Mouse (Mus musculus) G1E (cell line): ENCODE results near the gene Olfr313. TPM values are rescaled to one million over a fixed set of nuclear protein-coding genes. Genes with fewer than 3 reads are reported as not detected.
"Not testable (repeated sequence)": the region's sequence is repeated elsewhere in the genome, so short reads cannot be mapped to it uniquely, and the experiment has no call there.

Experiments used
- ATAC-seq: 2 replicates; pipeline ENCODE4 v1.8.0; 2016; ENCODE audit warnings: mild to moderate bottlenecking; ENCODE audit not compliant: insufficient number of reproducible peaks, poor library complexity, low FRiP score, severe bottlenecking; ENCODE audit errors: extremely low read depth
- DNase-seq: peaks from one replicate; pipeline ENCODE4 v3.0.0; 2012; ENCODE audit warnings: low spot score
- H3K27me3 ChIP-seq: 2 replicates; pipeline ENCODE4 v1.6.1; 2012; ENCODE audit warnings: mild to moderate bottlenecking, low read length, inconsistent platforms; ENCODE audit not compliant: insufficient read depth
- H3K36me3 ChIP-seq: replicated peaks from 2 replicates; pipeline ENCODE3; 2012; ENCODE audit warnings: mild to moderate bottlenecking, inconsistent platforms
- H3K4me1 ChIP-seq: 2 replicates; pipeline ENCODE4 v1.6.1; 2012; ENCODE audit warnings: low read depth, low read length, inconsistent platforms, mixed read lengths; ENCODE audit not compliant: insufficient read depth
- H3K4me3 ChIP-seq: 2 replicates; pipeline ENCODE4 v1.5.1; 2012; ENCODE audit warnings: low read depth, mild to moderate bottlenecking, inconsistent platforms, low read length, moderate library complexity, mixed read lengths
- H3K9me3 ChIP-seq: replicated peaks from 2 replicates; pipeline ENCODE4 v1.6.1; 2012; ENCODE audit warnings: inconsistent platforms
- CTCF ChIP-seq: IDR thresholded peaks from 2 replicates; pipeline ENCODE4 v1.5.1; 2012; ENCODE audit warnings: low read depth, low read length, inconsistent platforms, mixed read lengths
- GATA1 ChIP-seq: IDR thresholded peaks from 2 replicates; pipeline ENCODE4 v1.6.1; 2012; ENCODE audit warnings: borderline replicate concordance, low read length, inconsistent platforms, mixed read lengths
- GATA2 ChIP-seq: IDR thresholded peaks from 2 replicates; pipeline ENCODE4 v1.6.1; 2012; ENCODE audit warnings: low read depth, low read length, inconsistent platforms, borderline replicate concordance
- POLR2AphosphoS5 ChIP-seq: IDR thresholded peaks from 2 replicates; pipeline ENCODE4 v1.6.1; 2012; ENCODE audit warnings: low read depth, low read length, inconsistent platforms; ENCODE audit not compliant: insufficient replicate concordance
- TAL1 ChIP-seq: conservative IDR thresholded peaks from 2 replicates; pipeline ENCODE4 v1.6.1; 2012; ENCODE audit warnings: low read depth, low read length, inconsistent platforms, mixed read lengths
- polyA plus RNA-seq: library from polyadenylated mRNA; stranded (reverse); fragments of >175 nt; gene quantifications from 2 replicates; pipeline ENCODE4 v1.2.3, GENCODE M21; 2012
- total RNA-seq, 2 experiments: library from RNA; stranded (forward) in 1 of 2; stranded (reverse) in 1 of 2; fragments of 200-1000 nt in 1 of 2; fragments of >200 nt in 1 of 2; fragmentation: Nextera tagmentation in 1 of 2; gene quantifications; 2 replicates each; pipeline ENCODE4 v1.2.3; 2014 to 2017

The Olfr313 gene
- total RNA-seq (2014; fragmentation: Nextera tagmentation): not detected in 2 replicates
- 0.11 TPM in 1 of 2 replicates, not detected in the other for total RNA-seq (2017)
- polyA plus RNA-seq: not detected in 2 replicates

DNA sequence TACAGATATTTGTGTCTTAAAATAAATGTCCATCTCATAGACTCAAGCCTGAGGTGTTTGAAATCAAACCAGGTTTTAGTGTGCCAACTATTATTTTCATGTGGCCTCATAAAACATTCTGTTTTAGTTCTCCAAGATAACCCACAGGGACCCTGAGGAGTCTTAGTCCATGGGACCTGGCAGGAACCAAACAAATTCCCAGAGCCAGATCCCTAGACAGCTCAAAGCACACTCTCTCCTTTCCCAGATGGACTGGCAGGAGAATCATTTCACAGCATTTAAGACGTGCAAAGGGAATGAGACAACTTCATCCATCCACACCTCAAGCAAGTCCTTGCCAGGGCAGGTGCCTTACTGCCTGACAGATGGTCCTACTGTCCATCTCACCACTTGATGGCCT lies at the start of gene Olfr313:
Olfr313 (plus strand) TSS at position 301 of the 400 bp plus-strand sequence.
- not testable (repeated sequence) for H3K4me3 ChIP-seq, H3K27me3 ChIP-seq, H3K36me3 ChIP-seq, DNase-seq, H3K4me1 ChIP-seq, H3K9me3 ChIP-seq, ATAC-seq

DNA sequence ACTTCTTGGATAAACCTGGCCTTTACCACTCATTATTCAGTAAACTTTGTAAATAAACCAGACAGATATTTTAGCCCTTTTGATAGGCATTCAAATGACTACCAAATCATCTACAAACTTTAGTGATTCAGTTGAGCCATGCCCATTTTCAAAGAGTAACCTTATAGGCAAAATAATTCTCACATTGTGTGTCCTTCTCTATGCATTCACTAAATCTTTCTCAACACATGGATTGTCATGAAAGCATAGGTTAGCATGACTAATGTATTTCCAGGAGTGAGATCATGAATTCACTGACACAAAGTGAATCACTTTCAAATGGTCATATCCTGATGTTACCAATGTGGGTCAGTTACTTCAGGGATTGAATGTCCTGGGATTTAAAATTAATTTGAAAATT lies 41.9 kb upstream of the Olfr313 start, which contains the start of gene Olfr315:
Olfr315 (plus strand) TSS at position 301 of the 400 bp plus-strand sequence.
- no peak for TF ChIP-seq GATA2
- TF ChIP-seq CTCF: no peak
- no peak for TF ChIP-seq TAL1
- no peak for TF ChIP-seq GATA1
- TF ChIP-seq POLR2AphosphoS5: no peak
- no peaks in the 10 kb centered on the region for H3K9me3 ChIP-seq
- no peak within 1 kb of the TSS for H3K4me3 ChIP-seq
- H3K36me3 ChIP-seq: no peaks in the 10 kb centered on the region
- DNase-seq (no peak), ATAC-seq (no peak)
- peaks cover 2% of the 10 kb centered on the region; the same call in 1 of the 2 replicates for H3K27me3 ChIP-seq
- no peaks in the 10 kb centered on the region for H3K4me1 ChIP-seq

DNA sequence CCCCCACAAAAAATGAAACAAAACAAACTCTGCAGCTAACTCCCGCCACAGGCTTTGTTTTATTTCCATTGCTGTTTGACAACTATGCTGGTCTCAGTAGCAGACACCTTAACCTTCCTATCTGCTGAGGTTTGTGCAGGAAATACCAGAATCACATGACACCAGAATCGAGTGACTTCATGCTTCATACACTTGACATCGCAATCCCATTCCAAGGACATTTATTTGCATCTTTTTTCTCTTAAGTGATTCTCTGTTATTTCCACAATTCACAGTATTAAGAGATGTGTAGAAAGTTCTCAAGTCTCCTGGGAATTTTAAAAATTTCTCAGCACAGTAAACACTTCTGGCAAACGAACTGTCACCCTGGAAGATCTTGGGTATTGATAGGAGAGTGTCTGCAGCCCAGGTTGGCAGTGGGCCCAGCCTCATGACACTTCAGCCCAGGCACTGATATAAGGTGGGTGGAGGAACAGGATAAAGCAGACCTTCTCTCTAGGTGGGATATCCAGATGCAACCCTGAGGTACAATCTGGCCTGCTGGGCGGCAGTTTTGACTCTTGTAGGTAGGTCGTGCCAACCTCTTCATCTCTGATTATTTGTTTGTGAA lies 32.2 kb upstream of the Olfr313 start, which contains the start of gene Olfr314:
Olfr314 (plus strand) TSS at position 473 of the 610 bp plus-strand sequence.
- TF ChIP-seq GATA2: no peak
- no peak for TF ChIP-seq CTCF
- TF ChIP-seq POLR2AphosphoS5: no peak
- TF ChIP-seq TAL1: no peak
- no peak for TF ChIP-seq GATA1
- Histone ChIP-seq H3K27me3 (peaks cover 6% of the 10 kb centered on the region; the same call in 1 of the 2 replicates), H3K4me3 (no peak within 1 kb of the TSS), H3K9me3 (no peaks in the 10 kb centered on the region), H3K4me1 (no peaks in the 10 kb centered on the region), H3K36me3 (no peaks in the 10 kb centered on the region)
- no peak for ATAC-seq
- no peak for DNase-seq

DNA sequence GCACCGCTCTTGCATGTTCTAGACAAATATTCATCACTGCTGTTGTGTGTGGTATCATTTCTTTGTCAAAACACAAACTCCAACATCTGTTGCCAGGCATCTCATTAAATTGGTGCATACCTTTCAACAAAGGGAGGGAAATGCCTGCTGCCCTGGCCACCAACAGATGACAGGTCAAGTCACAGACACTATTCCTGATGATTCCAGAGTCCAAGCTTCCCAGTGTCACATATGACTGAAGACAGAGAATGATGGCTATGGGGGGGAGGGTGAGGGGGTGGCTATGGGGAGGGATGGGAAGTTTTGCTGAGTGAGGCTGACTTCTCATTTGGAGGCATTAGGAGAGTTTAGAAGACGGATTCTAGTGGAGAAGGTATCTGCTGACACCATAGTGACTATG lies 30.6 kb upstream of the Olfr313 start:
- ATAC-seq (no peak), DNase-seq (no peak)
- Histone ChIP-seq H3K27me3 (no peaks in the 10 kb centered on the region), H3K9me3 (no peaks in the 10 kb centered on the region), H3K36me3 (no peaks in the 10 kb centered on the region), H3K4me1 (no peaks in the 10 kb centered on the region), H3K4me3 (no peak overlapping the region)
- TF ChIP-seq POLR2AphosphoS5 (no peak), TAL1 (no peak), GATA1 (no peak), CTCF (no peak), GATA2 (no peak)

DNA sequence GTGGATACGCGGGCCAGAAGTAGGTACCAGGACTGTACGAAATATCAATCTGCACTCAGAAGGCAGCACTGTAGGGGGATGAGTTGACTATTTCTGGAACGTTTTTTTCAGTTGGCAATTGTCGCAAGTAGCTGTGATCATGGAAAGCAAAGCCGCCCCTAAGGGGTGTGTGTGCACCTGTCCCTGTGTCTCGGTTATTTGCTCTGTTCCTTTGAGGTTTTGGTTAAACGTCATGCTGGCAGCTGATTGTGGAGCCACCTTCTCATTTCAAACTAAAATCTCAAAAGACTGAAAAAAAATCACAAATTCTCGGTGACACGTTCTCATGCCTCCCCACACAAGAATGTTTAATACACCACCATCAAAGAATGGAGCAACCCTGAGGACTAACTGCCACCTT lies 27.1 kb upstream of the Olfr313 start:
- H3K4me1 ChIP-seq: 0 out of 2 replicates have a peak, but pooled peaks cover 3% of the 10 kb centered on the region
- no peaks in the 10 kb centered on the region for H3K27me3 ChIP-seq
- TF ChIP-seq GATA2 (no peak), CTCF (no peak), GATA1 (no peak), POLR2AphosphoS5 (no peak), TAL1 (no peak)
- ATAC-seq: no peak
- no peaks in the 10 kb centered on the region for H3K9me3 ChIP-seq
- no peaks in the 10 kb centered on the region for H3K36me3 ChIP-seq
- H3K4me3 ChIP-seq: no peak overlapping the region
- DNase-seq: no peak

DNA sequence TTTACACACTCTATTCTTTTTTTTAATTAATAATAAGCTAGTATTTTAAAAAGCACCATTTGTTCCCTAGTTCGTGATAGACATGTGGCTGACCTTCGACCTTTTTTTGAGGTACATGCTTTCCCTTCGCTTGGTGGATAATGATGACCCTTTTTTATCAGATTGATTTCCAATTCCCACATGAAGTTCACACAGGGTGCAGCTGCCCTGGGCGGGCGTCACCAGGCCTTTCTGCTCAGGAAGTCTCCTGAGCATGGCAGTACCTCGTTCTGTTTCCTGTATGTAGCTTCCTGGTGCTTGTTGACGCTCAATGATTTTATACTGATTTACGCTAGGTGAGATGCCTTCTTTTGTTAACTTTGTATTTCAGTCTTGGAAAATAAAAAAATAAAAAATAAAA lies 26.5 kb upstream of the Olfr313 start:
- Histone ChIP-seq H3K36me3 (no peaks in the 10 kb centered on the region), H3K27me3 (no peaks in the 10 kb centered on the region), H3K9me3 (no peaks in the 10 kb centered on the region), H3K4me3 (no peak overlapping the region), H3K4me1 (0 out of 2 replicates have a peak, but pooled peaks cover 3% of the 10 kb centered on the region)
- no peak for TF ChIP-seq GATA1
- TF ChIP-seq POLR2AphosphoS5: no peak
- no peak for TF ChIP-seq GATA2
- no peak for TF ChIP-seq TAL1
- no peak for TF ChIP-seq CTCF
- ATAC-seq: no peak
- DNase-seq: no peak
